Mouse (Mus musculus): ENCODE results near the gene Gm49721. TPM values are rescaled to one million over a fixed set of nuclear protein-coding genes. Genes with fewer than 3 reads are reported as not detected.
"Not testable (repeated sequence)": the region's sequence is repeated elsewhere in the genome, so short reads cannot be mapped to it uniquely, and the experiment has no call there.

Gene Gm49721
- polyA plus RNA-seq, 1 experiment from 2014 or later = 0.09 TPM

DNA sequence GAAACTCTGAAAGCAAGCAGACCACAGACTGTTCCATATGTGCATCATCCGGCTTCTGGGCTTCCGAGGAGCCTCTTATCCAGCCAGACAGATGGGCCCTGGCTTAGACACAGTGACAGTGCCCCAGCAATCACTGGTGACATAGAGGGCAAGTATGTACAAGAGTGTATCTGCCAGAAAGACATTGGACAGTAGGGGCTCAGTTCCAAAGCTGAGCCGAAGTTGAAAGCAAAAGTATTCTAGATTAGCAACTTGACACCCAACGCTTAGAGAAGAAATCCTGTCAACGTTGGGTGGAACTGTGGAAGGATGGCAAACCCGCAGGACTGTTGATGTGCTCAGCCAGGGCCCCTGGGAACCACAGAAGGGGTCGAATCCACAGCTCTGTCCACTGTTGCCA, 51.5 kb downstream of the Gm49721 start:
- not testable (repeated sequence) for H3K4me2 ChIP-seq (replicated peaks); H3K4me1 ChIP-seq; H3K4me3 ChIP-seq; H3K36me3 ChIP-seq; H3K9me3 ChIP-seq; H3K9ac ChIP-seq; H3K27ac ChIP-seq; ATAC-seq (ENCODE audit: insufficient number of reproducible peaks, insufficient read depth, low FRiP score, low TSS enrichment); H3K27me3 ChIP-seq
- 66% methylated on average over 7 of the region's 7 CpGs for WGBS

DNA sequence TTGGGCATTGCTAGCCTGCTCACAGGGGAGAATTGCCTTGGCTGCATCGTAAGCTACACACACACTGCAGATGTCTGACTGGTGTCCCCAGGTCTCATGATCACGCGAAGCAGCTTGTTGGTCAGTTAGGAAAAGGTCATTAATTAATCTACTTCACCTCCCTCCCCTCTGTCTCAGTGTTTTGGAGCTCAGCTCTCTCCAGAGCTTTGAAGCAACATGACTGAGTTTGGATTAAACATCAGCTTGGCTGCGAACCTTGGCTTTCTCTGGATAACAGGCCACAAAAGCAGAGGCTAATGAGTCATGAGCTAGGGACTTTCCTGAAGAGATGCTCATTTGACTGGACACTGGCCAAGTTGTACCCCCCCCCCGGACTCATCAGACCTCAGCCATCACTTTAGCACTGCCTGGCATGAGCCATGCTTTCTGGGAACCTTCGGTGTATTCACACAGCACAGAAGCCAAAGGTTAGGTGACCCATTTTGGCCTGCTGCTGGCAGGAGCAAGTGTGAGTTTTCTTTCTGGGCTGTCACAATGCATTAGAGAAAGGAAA, 52.0 kb downstream of the Gm49721 start:
- not testable (repeated sequence) for H3K4me1 ChIP-seq; ATAC-seq (ENCODE audit: insufficient number of reproducible peaks, insufficient read depth, low FRiP score, low TSS enrichment); H3K27me3 ChIP-seq; H3K9ac ChIP-seq; H3K9me3 ChIP-seq; H3K36me3 ChIP-seq; H3K4me2 ChIP-seq (replicated peaks); H3K27ac ChIP-seq; H3K4me3 ChIP-seq
- 53% methylated on average over 3 of the region's 6 CpGs for WGBS

DNA sequence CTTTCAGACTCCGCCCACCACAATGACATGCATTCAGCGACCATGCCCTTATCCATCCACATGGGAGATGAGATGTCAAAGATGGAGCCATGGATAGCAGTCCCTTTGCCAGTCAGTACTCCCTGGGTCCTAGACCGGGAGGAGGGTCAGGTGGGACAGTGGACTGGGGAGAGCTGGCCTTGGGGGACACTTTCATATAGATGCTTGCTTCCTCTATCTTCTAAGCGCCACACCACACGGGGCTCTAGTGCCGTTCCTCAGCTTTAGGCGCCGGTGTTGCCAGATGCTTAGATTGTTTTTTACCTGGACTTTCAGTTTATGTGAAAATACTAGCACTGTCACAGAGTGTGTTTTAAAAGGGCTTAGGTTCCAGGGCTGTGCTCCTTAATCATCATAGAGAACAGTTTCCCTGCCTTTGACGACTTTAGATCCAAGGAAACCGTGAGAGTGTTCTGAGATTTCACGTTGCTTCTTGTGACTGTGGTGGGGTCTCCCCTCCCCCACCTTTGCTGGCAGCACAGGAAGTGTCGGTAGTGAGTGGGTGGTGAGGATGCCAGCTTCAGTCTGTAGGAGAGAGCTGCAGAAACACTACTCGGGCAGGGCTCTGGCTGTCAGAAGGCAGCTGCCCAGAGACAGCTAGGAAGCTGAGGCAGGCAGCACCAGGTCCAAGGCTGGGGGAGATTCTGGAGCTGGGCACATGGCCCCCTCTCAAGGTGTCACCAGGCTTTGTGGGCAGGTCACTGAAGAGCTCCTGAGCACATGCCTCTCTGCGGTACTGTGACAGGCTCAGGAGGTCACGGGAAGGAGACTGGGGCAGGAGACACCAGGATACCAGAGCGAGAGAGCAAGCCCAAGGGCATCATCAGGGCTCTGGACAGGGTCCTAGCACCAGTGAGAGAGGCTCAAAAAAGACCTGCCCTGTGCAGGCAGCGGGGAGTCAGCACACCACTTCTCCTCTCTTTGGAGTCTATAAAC, 54.8 kb downstream of the Gm49721 start:
- H3K27me3 ChIP-seq; H3K9ac ChIP-seq; H3K9me3 ChIP-seq; H3K4me1 ChIP-seq; H3K36me3 ChIP-seq; ATAC-seq (ENCODE audit: insufficient number of reproducible peaks, insufficient read depth, low FRiP score, low TSS enrichment); H3K4me3 ChIP-seq; H3K27ac ChIP-seq; H3K4me2 ChIP-seq (replicated peaks): not testable (repeated sequence)
- WGBS = 37% methylated on average over 3 of the region's 17 CpGs

DNA sequence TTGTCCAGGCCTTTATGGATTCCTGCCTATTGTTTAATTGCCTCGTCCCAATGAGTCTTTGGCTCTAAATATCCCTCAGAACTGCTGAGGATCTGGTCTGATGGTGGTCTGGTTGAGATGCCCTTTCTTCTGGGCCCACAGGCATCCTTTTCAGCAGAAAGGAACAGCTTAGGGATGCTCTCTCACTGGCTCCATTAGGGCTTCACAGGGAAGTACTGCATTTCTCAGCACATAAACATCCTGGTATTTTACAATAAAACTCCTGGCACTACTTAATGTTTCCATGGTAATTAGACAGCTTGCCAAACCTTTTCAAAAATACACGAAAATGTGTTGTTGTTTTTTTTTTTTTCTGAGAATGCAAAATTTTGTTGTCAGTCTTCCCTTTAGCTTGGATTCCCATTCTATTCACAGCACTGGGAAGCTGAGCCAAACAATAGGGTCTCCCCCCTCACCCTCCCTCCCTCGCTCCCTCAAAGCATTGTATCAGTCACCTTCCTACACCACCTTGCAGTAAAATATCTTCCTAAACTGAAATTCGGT, 90.4 kb downstream of the Gm49721 start:
- not testable (repeated sequence) for H3K27ac ChIP-seq; H3K9me3 ChIP-seq; ATAC-seq (ENCODE audit: insufficient number of reproducible peaks, insufficient read depth, low FRiP score, low TSS enrichment); H3K4me3 ChIP-seq; H3K4me2 ChIP-seq (replicated peaks); H3K4me1 ChIP-seq; H3K36me3 ChIP-seq; H3K9ac ChIP-seq; H3K27me3 ChIP-seq
- WGBS = 88% methylated on average over 2 of the region's 4 CpGs

DNA sequence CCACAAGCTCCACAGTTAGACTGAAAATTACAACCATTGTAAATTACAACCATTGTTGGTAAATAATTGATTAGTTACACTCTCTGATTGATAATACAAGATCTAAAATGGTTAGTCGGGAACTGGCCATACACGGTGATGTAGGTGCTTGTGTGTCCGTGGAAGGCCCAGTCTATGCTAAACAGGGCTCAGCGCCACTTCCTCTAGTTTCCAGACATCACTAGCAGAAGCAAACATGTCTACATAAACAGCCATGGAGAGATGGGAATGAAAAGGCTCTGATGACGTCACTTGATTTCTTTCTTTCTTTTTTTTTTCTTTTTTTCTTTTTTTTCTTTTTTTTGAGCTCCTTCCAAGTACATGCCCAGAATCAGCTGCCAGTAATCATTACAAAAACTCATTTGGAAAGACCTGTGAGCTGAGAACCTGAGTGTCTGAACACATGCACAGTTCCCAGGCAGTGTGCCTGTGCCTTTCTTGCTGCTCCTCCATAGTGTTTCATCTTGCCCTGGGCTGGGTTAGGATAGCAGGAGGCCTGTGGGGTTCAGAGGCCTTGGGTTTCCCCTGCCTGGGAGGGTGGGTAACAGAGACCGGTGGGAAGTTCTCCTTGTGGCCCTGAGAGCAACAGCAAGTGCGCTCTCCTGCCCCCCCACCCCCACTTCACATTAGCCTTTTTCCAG, 91.0 kb downstream of the Gm49721 start:
- not testable (repeated sequence) for H3K9ac ChIP-seq; H3K9me3 ChIP-seq; ATAC-seq (ENCODE audit: insufficient number of reproducible peaks, insufficient read depth, low FRiP score, low TSS enrichment); H3K27me3 ChIP-seq; H3K4me3 ChIP-seq; H3K4me1 ChIP-seq; H3K27ac ChIP-seq; H3K4me2 ChIP-seq (replicated peaks); H3K36me3 ChIP-seq
- 79% methylated on average over 6 of the region's 7 CpGs for WGBS

DNA sequence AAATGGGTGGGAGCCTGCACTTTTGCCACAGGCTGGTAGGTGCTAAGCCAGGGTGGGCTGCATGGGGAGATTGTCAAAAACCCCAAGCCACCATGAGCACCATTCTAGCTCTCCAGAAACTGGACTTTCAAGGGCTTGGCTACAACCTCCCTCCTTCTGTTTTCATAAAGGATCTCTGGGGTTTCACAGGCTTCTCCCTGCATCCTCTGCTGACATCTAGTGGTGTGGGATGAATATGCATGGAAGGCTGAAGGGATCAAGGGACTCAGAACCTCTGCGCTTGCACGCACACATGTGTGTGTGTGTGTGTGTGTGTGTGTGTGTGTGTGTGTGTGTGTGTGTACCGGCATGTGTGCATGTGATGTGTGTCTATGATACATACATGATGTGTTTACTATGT, 95.8 kb downstream of the Gm49721 start:
- not testable (repeated sequence) for H3K9me3 ChIP-seq; H3K27me3 ChIP-seq; H3K4me3 ChIP-seq; H3K27ac ChIP-seq; H3K36me3 ChIP-seq; H3K4me2 ChIP-seq (replicated peaks); H3K4me1 ChIP-seq; H3K9ac ChIP-seq
- 0 out of 2 replicates have a peak, but pooled peaks have one; percentile 7 for ATAC-seq (ENCODE audit: insufficient number of reproducible peaks, insufficient read depth, low FRiP score, low TSS enrichment)
- WGBS = 42% methylated on average over 3 of the region's 3 CpGs

DNA sequence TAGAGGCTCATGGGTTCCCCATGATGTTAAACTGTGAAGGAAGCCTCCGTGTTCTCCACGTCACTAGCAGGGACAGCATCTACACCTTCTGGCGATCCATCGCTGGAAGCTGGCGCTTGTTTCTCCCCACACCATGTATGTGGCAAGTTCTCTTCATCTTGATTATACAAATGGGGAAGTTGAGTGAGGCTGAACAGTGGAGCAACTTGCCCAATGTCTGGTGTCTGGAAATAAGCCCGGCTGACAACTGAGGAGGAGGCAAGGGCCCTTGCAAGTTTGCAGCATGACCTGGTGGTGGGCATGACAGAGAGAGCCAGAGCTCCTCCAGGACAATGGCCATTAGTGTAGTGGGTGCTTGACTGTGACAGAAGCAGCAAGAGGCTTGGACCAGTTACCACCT, 96.8 kb downstream of the Gm49721 start:
- 86% methylated on average over 5 of the region's 6 CpGs for WGBS
- not testable (repeated sequence) for ATAC-seq (ENCODE audit: insufficient number of reproducible peaks, insufficient read depth, low FRiP score, low TSS enrichment); H3K9ac ChIP-seq; H3K27me3 ChIP-seq; H3K36me3 ChIP-seq; H3K4me3 ChIP-seq; H3K27ac ChIP-seq; H3K9me3 ChIP-seq; H3K4me1 ChIP-seq; H3K4me2 ChIP-seq (replicated peaks)

GRCm38 (mm10) chr17:7079558-7079957, 100.9 kb downstream of the Gm49721 start:
- 0% methylated on average over 1 of the region's 4 CpGs for WGBS
- H3K4me3 ChIP-seq; H3K27ac ChIP-seq; H3K4me2 ChIP-seq (replicated peaks); ATAC-seq (ENCODE audit: insufficient number of reproducible peaks, insufficient read depth, low FRiP score, low TSS enrichment); H3K9ac ChIP-seq; H3K9me3 ChIP-seq; H3K27me3 ChIP-seq; H3K36me3 ChIP-seq; H3K4me1 ChIP-seq: not testable (repeated sequence)

DNA sequence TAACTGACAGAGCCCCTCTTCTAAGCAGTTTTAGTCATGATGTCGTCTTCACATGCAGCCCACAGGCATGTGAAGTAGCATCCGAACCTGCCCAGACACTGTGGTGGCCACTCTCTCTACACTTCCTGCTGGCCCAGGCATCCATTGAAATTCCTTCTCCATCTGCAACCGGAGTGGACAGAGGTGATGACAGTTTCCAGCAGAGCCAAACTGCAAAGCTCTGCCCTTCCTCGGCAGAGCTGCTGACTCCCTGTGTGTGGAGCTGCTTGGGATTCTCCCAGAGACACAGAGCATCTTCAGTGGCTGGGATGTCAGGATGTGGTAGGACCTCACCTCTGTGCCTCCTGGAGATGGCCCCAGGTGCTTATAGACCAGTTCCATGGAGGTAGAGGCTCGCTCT, 105.8 kb downstream of the Gm49721 start:
- H3K27ac ChIP-seq; H3K27me3 ChIP-seq; H3K4me3 ChIP-seq; H3K9me3 ChIP-seq; H3K9ac ChIP-seq; H3K4me1 ChIP-seq; H3K36me3 ChIP-seq; ATAC-seq (ENCODE audit: insufficient number of reproducible peaks, insufficient read depth, low FRiP score, low TSS enrichment); H3K4me2 ChIP-seq (replicated peaks): not testable (repeated sequence)
- no CpG with 5 or more reads among the region's 5 CpGs for WGBS

DNA sequence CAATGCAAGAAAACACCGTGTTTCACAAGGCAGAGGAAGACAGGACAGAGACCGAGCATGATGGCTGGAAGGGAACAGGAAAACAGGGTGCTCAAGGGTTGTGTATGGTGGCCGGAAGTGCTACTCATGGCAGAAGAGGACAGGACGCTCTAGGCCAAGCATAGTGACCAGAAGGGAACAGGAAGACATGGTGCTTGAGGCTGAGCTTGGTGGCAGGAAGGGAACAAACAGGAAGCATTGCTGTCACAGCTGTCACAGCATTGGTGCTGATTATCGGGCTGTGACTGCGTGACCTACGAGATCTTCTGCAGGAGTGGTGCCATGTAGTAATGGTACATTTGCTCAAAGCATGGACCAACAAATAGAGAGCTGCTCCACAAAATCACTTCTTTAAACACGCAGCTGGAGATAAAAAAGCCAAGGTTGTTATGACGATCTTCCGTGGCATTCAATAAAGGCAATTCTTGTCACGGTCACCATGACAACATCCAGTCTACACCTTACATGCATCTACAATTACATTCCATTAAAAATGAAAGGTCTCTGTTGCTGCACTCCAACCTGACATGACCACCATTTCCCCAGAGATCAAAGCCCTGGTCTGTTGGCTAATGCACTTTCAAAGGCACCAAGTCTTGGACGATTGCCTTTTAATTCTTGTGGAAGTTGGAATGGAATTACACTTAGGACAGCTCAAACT, 106.9 kb downstream of the Gm49721 start:
- not testable (repeated sequence) for H3K9ac ChIP-seq; H3K27ac ChIP-seq; H3K4me2 ChIP-seq (replicated peaks); H3K4me3 ChIP-seq; ATAC-seq (ENCODE audit: insufficient number of reproducible peaks, insufficient read depth, low FRiP score, low TSS enrichment); H3K36me3 ChIP-seq; H3K4me1 ChIP-seq; H3K9me3 ChIP-seq; H3K27me3 ChIP-seq
- WGBS = no CpG with 5 or more reads among the region's 12 CpGs

GRCm38 (mm10) chr17:7086836-7087235, 108.1 kb downstream of the Gm49721 start:
- not testable (repeated sequence) for H3K4me2 ChIP-seq (replicated peaks); ATAC-seq (ENCODE audit: insufficient number of reproducible peaks, insufficient read depth, low FRiP score, low TSS enrichment); H3K4me3 ChIP-seq; H3K9ac ChIP-seq; H3K9me3 ChIP-seq; H3K27me3 ChIP-seq; H3K4me1 ChIP-seq; H3K27ac ChIP-seq; H3K36me3 ChIP-seq
- WGBS = 68% methylated on average over 6 of the region's 8 CpGs
